Mouse (Mus musculus) ES-E14 (cell line): ENCODE results near the gene Kcnj14.

Source experiments
- CHD2 ChIP-seq: IDR thresholded peaks from 2 replicates; pipeline ENCODE4 v1.6.1; 2014; ENCODE audit warnings: mild to moderate bottlenecking, low read depth, low read length, inconsistent platforms
- MAFK ChIP-seq: IDR thresholded peaks from 2 replicates; pipeline ENCODE4 v1.6.1; 2014; ENCODE audit warnings: mild to moderate bottlenecking, low read depth, low read length, inconsistent platforms; ENCODE audit not compliant: insufficient read depth
- ZNF384 ChIP-seq: IDR thresholded peaks from 2 replicates; pipeline ENCODE4 v1.6.1; 2012; ENCODE audit warnings: low read depth, low read length, inconsistent platforms

GRCm38 (mm10) chr7:45785388-45786135 lies 39.0 kb downstream of the Kcnj14 start:
- TF ChIP-seq ZNF384, result no peak
- TF ChIP-seq MAFK, result no peak
- no peak for TF ChIP-seq CHD2
